Mouse (Mus musculus): ENCODE measurements around the gene Lrrc51. TPM values are rescaled to one million over a fixed set of nuclear protein-coding genes. Genes with fewer than 3 reads are reported as not detected.

Gene Lrrc51
- polyA plus RNA-seq, 1 experiment from 2014 or later, result 7.3 TPM

DNA sequence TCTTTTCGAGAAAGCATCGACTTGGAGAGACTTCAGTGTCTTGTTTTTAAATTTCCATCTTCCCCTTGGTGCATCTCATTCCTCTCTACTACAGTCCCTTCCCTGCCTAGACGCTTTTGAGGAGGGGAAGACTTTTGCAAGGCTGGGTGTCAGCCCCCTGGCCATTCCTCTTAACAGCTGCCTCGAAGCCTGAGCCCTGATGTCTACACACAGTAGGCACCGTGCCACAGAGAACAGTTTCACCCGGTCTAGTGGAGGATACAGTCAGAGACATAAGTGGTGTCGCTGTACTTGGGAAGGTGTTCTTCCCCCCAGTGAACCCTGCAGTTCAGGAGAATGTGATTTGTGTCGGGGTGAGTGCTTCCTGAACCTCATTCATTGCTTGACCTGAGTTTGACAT lies 27.0 kb downstream of the Lrrc51 start:
- peak overlapping the region; percentile 70 for H3K4me2 ChIP-seq
- peak overlapping the region; percentile 83 for H3K4me3 ChIP-seq
- H3K27me3 ChIP-seq, result no peaks in the 10 kb centered on the region
- 71% methylated on average over 8 of the region's 8 CpGs for WGBS
- no peaks in the 10 kb centered on the region for H3K9me3 ChIP-seq
- peak overlapping the region; percentile 92 for H3K9ac ChIP-seq
- H3K4me1 ChIP-seq, result peaks cover 19% of the 10 kb centered on the region
- H3K36me3 ChIP-seq, result peaks cover 35% of the 10 kb centered on the region
- no peak for ATAC-seq (ENCODE audit: insufficient number of reproducible peaks, insufficient read depth, low FRiP score, low TSS enrichment, low read depth)
- no peak overlapping the region for H3K27ac ChIP-seq

DNA sequence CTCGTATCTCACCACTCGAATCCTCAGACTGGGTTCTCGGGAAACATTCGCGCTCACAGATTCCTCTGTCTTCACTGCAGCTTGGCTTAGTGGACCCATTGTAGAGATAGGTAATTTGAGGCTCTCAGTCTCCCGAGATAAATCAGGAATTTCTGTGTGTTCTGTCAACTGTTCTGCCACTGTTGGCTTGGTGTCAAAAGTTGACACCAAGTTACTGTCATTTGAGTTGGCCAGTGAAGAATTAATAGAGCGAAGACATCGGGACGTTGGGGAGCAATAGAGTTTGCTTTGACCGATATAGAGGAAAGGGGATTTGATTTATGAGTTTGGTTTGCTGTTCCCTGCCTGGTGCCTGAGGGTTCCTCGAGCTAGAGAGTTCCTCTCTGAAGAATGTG lies 27.4 kb downstream of the Lrrc51 start, which contains the start of gene Tomt:
Gene Tomt (minus strand): TSS at position 73 of the 395 bp plus-strand sequence.
- 21% methylated on average over 11 of the region's 11 CpGs for WGBS
- no peaks in the 10 kb centered on the region for H3K9me3 ChIP-seq
- H3K9ac ChIP-seq, result peak within 1 kb of the TSS; percentile 92
- peaks cover 19% of the 10 kb centered on the region for H3K4me1 ChIP-seq
- no peaks in the 10 kb centered on the region for H3K27me3 ChIP-seq
- ATAC-seq (ENCODE audit: insufficient number of reproducible peaks, insufficient read depth, low FRiP score, low TSS enrichment, low read depth), result no peak
- peak within 1 kb of the TSS; percentile 83 for H3K4me3 ChIP-seq
- H3K36me3 ChIP-seq, result peaks cover 31% of the 10 kb centered on the region
- H3K27ac ChIP-seq, result peak within 1 kb of the TSS; percentile 95
- H3K4me2 ChIP-seq, result peak within 1 kb of the TSS; percentile 70

DNA sequence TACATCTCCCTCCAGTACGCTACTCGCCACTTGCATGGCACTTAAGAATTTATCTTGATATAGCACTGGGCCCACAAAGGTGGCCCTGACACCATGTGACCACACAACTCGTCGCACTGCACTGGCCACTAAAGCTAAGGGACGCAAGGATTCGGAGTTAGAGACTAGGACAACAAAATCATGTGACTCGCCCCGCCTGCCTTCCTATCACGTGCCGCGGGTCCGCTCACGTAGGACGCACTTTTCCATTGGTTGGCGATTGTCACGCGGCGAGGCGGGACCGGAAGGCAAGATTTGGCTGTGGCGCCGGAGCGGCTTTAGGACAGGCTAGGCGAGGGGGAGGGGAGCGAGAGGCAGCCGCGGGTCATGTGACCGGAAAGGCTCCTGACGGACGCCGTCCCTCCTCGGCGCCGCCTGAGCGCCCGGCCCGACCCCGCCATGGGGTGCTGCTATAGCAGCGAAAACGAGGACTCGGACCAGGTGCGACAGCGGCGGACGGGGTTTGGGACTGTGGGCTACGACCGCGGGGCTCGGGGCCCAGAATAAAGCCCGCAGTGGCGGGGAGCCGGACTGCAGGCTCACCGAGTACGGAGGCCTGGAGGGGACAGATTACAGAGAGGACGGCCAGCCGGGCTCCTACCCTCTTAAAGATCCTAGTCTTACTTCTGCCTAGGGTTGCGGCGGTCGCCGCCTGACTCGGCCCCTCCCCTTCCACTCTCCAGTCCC lies 28.0 kb downstream of the Lrrc51 start, which contains the start of gene Lamtor1:
Gene Lamtor1 (plus strand): TSS at position 344 of the 726 bp plus-strand sequence.
- peak within 1 kb of the TSS; percentile 83 for H3K4me3 ChIP-seq
- no peaks in the 10 kb centered on the region for H3K9me3 ChIP-seq
- peaks cover 26% of the 10 kb centered on the region for H3K36me3 ChIP-seq
- WGBS, result under 1% methylated on average over 61 of the region's 61 CpGs
- H3K4me1 ChIP-seq, result peaks cover 19% of the 10 kb centered on the region
- ATAC-seq (ENCODE audit: insufficient number of reproducible peaks, insufficient read depth, low FRiP score, low TSS enrichment, low read depth), result peak; percentile 98
- H3K4me2 ChIP-seq, result peak within 1 kb of the TSS; percentile 70
- peak within 1 kb of the TSS; percentile 92 for H3K9ac ChIP-seq
- H3K27me3 ChIP-seq, result no peaks in the 10 kb centered on the region
- H3K27ac ChIP-seq, result peak within 1 kb of the TSS; percentile 95

DNA sequence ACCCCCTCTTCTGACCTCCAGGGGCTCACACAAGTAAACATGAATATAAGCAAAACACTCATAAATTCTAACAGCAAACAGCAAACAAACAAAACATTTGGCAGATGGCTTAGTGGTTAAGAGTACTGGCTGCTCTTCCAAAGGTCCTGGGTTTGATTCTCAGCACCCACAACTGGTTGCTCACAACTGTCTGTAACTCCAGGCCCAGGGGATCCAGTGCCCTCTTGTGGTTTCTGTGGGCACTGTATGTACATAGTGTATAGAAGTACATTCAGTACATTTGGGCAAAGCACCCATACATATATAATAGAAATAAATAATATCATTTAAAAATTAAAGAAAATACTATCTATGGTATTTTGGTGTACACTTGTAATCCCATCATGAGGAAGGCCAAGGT lies 30.8 kb downstream of the Lrrc51 start:
- no peaks in the 10 kb centered on the region for H3K27me3 ChIP-seq
- ATAC-seq (ENCODE audit: insufficient number of reproducible peaks, insufficient read depth, low FRiP score, low TSS enrichment, low read depth), result no peak
- H3K4me2 ChIP-seq, result no peak overlapping the region
- no peak overlapping the region for H3K4me3 ChIP-seq
- peaks cover 16% of the 10 kb centered on the region; the same call in 1 of the 2 replicates for H3K36me3 ChIP-seq
- H3K27ac ChIP-seq, result no peak overlapping the region
- no peak overlapping the region for H3K9ac ChIP-seq
- peaks cover 21% of the 10 kb centered on the region for H3K4me1 ChIP-seq
- no peaks in the 10 kb centered on the region for H3K9me3 ChIP-seq

DNA sequence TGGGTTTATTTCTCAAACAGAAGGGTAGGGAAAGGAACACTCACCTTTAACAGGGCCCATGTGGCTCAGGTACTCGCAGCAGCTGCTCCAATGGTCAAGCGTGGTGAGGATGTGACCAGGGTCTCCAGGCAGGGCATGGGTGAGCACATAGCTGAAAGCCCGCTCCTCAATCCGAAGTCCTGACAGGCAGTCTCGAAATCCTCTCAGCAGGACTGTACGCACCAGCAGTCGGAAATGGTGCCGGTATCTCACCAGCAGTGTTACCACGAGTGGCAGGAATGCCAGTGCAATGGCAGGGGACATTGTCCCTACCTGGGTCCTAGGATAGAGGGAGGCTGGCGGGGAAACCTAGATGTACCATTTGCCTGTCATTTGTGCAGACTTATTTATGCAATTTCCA lies 31.7 kb downstream of the Lrrc51 start:
- Histone ChIP-seq H3K9me3 (no peaks in the 10 kb centered on the region), H3K4me2 (no peak overlapping the region), H3K36me3 (peaks cover 16% of the 10 kb centered on the region; the same call in 1 of the 2 replicates), H3K9ac (no peak overlapping the region), H3K27ac (no peak overlapping the region), H3K27me3 (no peaks in the 10 kb centered on the region), H3K4me3 (no peak overlapping the region), H3K4me1 (peaks cover 21% of the 10 kb centered on the region)
- WGBS, result 92% methylated on average over 10 of the region's 10 CpGs
- ATAC-seq (ENCODE audit: insufficient number of reproducible peaks, insufficient read depth, low FRiP score, low TSS enrichment, low read depth), result no peak

DNA sequence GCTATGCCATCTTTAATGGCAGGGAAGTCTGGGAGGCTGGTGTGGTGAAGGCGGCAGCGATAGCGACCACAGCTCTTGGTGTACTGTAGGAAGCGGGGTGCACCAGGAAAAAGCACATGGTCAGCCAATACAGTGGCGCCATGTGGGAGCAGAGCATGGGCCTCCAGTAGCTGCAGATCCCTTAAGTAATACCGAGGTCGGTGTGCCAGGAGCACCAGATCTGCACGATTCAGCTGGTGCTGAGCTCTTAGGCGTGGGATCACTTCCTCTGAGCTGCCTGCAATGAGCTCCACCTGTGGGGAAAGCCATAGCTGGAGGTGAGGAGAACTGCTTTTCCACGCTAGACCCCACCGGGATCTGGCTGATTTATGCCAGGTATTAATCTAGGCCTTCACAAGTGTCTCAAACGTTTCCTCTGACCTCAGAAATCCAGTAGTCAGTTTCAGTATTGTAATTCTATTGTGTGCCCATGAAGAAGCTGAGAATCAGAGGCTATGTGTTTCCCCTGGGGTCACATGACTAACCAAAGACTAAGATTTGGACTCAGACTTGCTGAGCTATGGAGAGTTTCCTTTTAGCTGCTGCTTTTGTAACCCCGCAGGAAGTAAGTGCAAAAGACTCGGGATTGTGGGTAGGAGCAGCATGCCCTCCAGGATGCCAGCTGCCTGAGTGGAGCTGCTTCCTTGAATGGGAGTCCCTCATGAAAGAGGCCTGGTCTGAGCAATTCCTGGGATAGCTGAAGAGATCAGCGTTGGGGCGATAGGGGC lies 33.2 kb downstream of the Lrrc51 start:
- Histone ChIP-seq H3K27me3 (no peaks in the 10 kb centered on the region), H3K27ac (no peak overlapping the region), H3K4me1 (peaks cover 16% of the 10 kb centered on the region), H3K4me2 (no peak overlapping the region), H3K9ac (peak overlapping the region; percentile 46), H3K4me3 (no peak overlapping the region), H3K36me3 (peaks cover 16% of the 10 kb centered on the region; the same call in 1 of the 2 replicates), H3K9me3 (no peaks in the 10 kb centered on the region)
- 85% methylated on average over 16 of the region's 16 CpGs for WGBS
- no peak for ATAC-seq (ENCODE audit: insufficient number of reproducible peaks, insufficient read depth, low FRiP score, low TSS enrichment, low read depth)

DNA sequence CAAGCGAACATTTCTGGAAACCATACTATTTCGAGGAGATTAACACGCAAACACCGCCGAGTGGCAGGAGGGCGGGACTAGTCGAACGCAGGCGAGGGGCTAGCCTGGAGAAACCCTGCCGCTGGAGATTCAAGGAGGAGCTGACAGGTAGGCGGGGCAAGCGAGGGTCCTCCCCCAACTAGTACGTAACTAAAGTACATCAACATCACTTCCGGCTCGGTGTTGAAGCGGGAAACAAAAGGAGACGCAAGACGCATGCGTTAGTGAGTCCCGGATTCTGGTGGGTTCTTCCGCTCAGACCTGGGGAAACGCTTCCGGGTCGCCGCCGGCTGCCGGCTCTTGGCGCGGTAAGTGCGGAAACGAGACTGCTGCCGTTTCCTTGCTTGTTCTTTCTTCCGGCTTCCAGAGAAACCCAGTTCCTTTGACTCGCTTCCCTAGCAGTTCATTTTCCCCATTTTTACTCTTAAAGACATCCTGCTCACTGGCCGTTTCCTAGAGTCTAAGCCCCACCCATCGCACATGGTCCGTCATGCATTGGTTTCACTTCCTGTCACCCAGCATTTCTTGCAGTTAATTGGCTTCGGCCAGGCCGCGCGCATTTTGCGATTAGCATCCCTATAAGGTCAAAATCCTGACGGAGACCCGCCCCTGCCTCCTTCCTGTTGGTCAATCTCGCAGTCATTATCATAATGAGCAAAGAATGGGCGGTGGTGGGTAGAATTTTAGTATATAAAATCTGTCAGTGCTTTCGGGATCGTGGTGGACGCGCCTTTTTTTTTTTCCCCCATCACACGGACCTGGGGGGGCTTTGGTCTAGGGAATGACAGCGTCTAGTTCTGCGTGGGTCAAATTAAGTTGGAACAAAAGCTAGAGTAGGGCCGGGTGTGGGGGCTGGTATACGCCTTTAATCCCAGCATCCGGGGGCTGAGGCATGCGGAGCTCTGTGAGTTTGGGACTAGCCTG lies 37.3 kb downstream of the Lrrc51 start:
- H3K4me2 ChIP-seq, result peak overlapping the region; percentile 56
- whole genome bisulfite sequencing, result under 1% methylated on average over 57 of the region's 57 CpGs
- H3K9ac ChIP-seq, result peak overlapping the region; percentile 64
- peak; percentile 98 for ATAC-seq (ENCODE audit: insufficient number of reproducible peaks, insufficient read depth, low FRiP score, low TSS enrichment, low read depth)
- no peaks in the 10 kb centered on the region for H3K27me3 ChIP-seq
- H3K4me1 ChIP-seq, result peaks cover 9% of the 10 kb centered on the region; the same call in 1 of the 2 replicates
- H3K4me3 ChIP-seq, result peak overlapping the region; percentile 51
- no peaks in the 10 kb centered on the region for H3K9me3 ChIP-seq
- peaks cover 6% of the 10 kb centered on the region; the same call in 1 of the 2 replicates for H3K36me3 ChIP-seq
- H3K27ac ChIP-seq, result peak overlapping the region; percentile 90

DNA sequence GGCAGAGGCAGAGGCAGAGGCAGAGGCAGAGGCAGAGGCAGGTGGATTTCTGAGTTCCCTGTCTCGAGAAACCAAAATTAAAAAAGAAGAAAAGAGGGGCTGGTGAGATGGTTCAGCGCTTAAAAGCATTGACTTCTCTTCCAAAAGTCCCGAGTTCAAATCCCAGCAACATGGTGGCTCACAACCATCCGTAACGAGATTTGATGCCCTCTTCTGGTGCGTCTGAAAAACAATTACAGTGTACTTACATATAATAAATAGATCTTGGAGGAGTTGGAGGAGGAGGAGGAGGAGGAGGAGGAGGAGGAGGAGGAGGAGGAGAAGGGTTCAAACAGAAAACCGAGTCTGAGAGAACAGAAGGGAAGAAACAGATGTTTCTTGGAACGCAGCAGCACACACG lies 38.0 kb downstream of the Lrrc51 start:
- Histone ChIP-seq H3K9ac (peak overlapping the region; percentile 64), H3K4me2 (peak overlapping the region; percentile 56), H3K27ac (peak overlapping the region; percentile 68; the same call in 1 of the 2 replicates), H3K9me3 (no peaks in the 10 kb centered on the region), H3K4me1 (peaks cover 9% of the 10 kb centered on the region; the same call in 1 of the 2 replicates), H3K27me3 (no peaks in the 10 kb centered on the region), H3K36me3 (peaks cover 6% of the 10 kb centered on the region; the same call in 1 of the 2 replicates), H3K4me3 (peak overlapping the region; percentile 51)
- no peak for ATAC-seq (ENCODE audit: insufficient number of reproducible peaks, insufficient read depth, low FRiP score, low TSS enrichment, low read depth)
- 41% methylated on average over 9 of the region's 9 CpGs for whole genome bisulfite sequencing

DNA sequence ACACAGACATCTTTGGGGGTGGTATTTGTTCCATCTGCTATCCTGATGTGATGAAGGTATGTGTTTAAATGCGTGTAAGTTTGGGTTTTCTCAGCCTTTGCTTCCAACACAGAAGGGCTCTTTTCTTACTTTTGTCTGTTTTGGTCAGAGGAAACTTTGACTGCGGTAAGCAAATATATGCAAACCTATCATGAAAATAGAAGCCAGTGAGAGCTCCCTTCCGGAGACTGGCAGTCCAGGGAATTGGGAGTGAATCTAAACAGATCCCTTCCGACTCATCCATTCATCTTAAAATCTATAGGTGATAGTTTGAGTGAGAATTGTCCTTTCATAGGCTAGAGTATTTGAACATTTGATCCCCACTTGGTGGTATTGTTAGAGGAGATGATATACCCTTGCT lies 45.2 kb downstream of the Lrrc51 start:
- WGBS, result 75% methylated on average over 4 of the region's 4 CpGs
- Histone ChIP-seq H3K4me2 (no peak overlapping the region), H3K36me3 (no peaks in the 10 kb centered on the region), H3K4me3 (no peak overlapping the region), H3K9ac (no peak overlapping the region), H3K9me3 (no peaks in the 10 kb centered on the region), H3K27ac (no peak overlapping the region), H3K27me3 (no peaks in the 10 kb centered on the region), H3K4me1 (no peaks in the 10 kb centered on the region)
- ATAC-seq (ENCODE audit: insufficient number of reproducible peaks, insufficient read depth, low FRiP score, low TSS enrichment, low read depth), result no peak

DNA sequence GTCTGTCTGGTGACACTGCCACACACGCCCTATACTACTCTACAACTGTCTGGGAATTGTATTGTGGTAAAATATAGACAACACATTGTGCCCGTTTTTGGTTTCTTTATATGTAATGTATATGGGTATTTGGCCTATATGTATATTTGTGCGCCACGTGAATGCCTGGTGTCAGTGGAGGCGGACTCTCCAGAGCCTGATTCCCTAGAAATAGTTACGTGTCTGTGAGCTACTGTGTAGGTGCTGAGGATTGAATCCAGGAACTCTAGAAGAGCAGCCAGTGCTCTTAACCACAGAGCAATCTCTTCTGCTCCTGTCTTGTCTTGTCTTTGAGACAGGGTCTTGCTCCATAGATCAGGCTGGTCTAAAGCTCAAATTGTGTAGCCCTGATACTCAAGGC lies 47.4 kb downstream of the Lrrc51 start:
- H3K4me2 ChIP-seq, result no peak overlapping the region
- no peaks in the 10 kb centered on the region for H3K4me1 ChIP-seq
- WGBS, result 78% methylated on average over 6 of the region's 6 CpGs
- no peak overlapping the region for H3K9ac ChIP-seq
- H3K36me3 ChIP-seq, result no peaks in the 10 kb centered on the region
- no peaks in the 10 kb centered on the region for H3K27me3 ChIP-seq
- no peak overlapping the region for H3K27ac ChIP-seq
- H3K9me3 ChIP-seq, result no peaks in the 10 kb centered on the region
- H3K4me3 ChIP-seq, result no peak overlapping the region
- ATAC-seq (ENCODE audit: insufficient number of reproducible peaks, insufficient read depth, low FRiP score, low TSS enrichment, low read depth), result no peak

DNA sequence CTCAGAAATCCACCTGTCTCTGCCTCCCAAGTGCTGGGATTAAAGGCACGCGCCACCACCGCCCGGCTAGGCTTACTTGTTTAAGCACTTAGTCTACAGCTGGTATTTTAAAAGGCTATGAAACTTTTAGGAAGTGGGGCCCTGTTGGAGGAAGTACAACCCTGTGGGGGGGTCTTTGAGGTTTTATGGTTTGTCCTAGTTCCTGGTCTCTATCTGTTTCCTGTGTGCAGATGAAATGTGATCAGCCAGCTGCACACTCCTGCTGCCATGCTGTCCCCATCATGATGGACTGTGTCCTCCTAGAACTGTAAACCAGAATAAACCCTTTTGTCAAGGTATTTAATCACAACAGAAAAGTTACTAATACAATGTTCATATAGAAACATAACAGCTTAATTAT lies 49.5 kb downstream of the Lrrc51 start:
- no peaks in the 10 kb centered on the region for H3K36me3 ChIP-seq
- 89% methylated on average over 4 of the region's 4 CpGs for WGBS
- no peak overlapping the region for H3K9ac ChIP-seq
- ATAC-seq (ENCODE audit: insufficient number of reproducible peaks, insufficient read depth, low FRiP score, low TSS enrichment, low read depth), result no peak
- no peaks in the 10 kb centered on the region for H3K9me3 ChIP-seq
- no peaks in the 10 kb centered on the region for H3K4me1 ChIP-seq
- no peaks in the 10 kb centered on the region for H3K27me3 ChIP-seq
- H3K27ac ChIP-seq, result no peak overlapping the region
- H3K4me3 ChIP-seq, result no peak overlapping the region
- no peak overlapping the region for H3K4me2 ChIP-seq
